Mouse (Mus musculus): Measurements from ENCODE around the gene Cldn7.

Cldn7 gene

DNA sequence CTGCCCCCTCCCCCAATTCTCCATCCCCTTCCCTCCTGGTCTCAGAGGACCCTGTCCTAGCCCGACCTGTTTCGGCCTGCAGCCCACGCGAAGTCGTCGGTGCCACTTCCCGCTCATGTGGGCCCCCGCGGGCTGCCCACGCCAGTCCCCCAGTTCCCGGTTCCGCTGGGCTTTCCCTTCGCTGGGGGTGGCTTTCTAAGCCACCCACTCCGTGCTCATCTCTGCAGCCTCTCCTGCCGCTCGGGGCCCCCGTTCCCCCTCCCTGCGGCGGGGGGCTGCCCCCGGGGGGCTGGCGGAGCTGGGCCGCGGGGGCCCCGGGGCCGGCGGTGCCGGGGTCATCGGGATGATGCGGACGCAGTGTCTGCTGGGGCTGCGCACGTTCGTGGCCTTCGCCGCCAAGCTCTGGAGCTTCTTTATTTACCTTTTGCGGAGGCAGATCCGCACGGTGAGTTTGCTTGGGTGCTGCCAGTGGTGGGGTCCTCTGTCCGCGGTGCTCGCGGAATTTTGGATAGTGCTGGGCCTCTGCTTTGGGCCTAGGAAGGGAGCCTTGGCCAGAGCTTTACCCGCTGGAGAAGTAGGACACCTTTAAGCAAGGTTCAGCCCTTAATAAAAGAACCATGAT, 16.7 kb downstream of the Cldn7 start, which contains the start of gene Ctdnep1:
Gene Ctdnep1, plus strand, starts transcription at position 16 of the 622 bp plus-strand sequence.
- in situ Hi-C loops (cut with MboI; ENCODE audit: unreplicated experiment in 2 of 2): loop anchor here in 1 of 2 experiments (25.0 kb wide), 2 partner anchors 569 to 919 kb away; partner anchors contain the start of genes Borcs6, Kdm6b and Tmem107

GRCm38 (mm10) chr11:69982225-69982624, 17.6 kb downstream of the Cldn7 start, which contains the start of gene Elp5:
Gene Elp5, minus strand, starts transcription at chr11:69982517.
- in situ Hi-C loops (cut with MboI; ENCODE audit: unreplicated experiment in 2 of 2): loop anchor here in 1 of 2 experiments (25.0 kb wide), 2 partner anchors 570 to 920 kb away; partner anchors contain the start of genes Borcs6, Kdm6b and Tmem107

GRCm38 (mm10) chr11:69982877-69983276, 18.3 kb downstream of the Cldn7 start:
- in situ Hi-C loops (cut with MboI; ENCODE audit: unreplicated experiment in 2 of 2): loop anchor here in 1 of 2 experiments (25.0 kb wide), 2 partner anchors 571 to 921 kb away; partner anchors contain the start of genes Borcs6, Kdm6b and Tmem107

DNA sequence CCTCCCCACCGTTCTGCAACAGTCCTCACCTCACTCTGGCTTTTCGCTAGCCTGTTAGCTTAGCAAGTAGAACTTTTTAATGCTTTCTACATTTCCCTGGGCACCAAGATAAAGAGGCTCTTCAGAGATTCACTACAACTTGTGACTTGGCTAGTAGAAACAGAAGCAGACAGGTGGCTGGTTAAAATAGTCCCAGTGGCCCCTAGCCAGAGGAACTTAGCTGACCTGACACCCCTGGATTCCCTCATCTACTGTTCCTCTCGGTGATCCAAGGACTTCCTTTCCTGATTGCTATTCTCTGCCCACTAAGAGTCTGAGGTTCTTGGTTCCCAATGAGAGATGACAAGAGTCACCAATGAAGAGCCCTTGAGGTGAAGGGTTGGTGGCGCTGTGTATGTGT, 18.8 kb downstream of the Cldn7 start:
- in situ Hi-C loops (cut with MboI; ENCODE audit: unreplicated experiment in 2 of 2): loop anchor here in 1 of 2 experiments (25.0 kb wide), 2 partner anchors 571 to 921 kb away; partner anchors contain the start of genes Borcs6, Kdm6b and Tmem107

- in situ Hi-C loops (cut with MboI; ENCODE audit: unreplicated experiment in 2 of 2): loop anchor here in 1 of 2 experiments (25.0 kb wide), 2 partner anchors 572 to 922 kb away; partner anchors contain the start of genes Borcs6, Kdm6b and Tmem107
Observed at GRCm38 (mm10) chr11:69984431-69984830, 19.9 kb downstream of the Cldn7 start.

DNA sequence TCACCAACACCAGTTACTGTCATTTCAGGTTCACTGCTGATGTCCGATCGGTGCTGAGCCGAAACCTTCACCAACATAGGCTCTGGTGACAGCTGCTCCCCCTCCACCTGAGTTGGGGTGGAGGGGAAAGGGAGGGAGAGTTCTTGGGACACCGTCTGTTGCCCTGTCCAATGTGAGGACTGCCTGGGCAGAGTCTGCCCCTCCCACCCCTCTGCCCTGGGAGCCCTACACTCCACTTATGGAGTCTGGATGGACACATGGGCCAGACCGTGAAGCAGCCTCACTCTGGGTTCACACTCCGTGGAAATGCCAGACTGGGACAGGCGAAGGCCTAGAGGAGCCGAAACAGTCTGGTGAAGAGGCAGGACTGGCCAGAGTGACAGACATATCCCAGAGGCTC, 25.4 kb downstream of the Cldn7 start:
- in situ Hi-C loops (cut with MboI; ENCODE audit: unreplicated experiment in 2 of 2): loop anchor here in 1 of 2 experiments (25.0 kb wide), 2 partner anchors 578 to 928 kb away; partner anchors contain the start of genes Borcs6, Kdm6b and Tmem107

DNA sequence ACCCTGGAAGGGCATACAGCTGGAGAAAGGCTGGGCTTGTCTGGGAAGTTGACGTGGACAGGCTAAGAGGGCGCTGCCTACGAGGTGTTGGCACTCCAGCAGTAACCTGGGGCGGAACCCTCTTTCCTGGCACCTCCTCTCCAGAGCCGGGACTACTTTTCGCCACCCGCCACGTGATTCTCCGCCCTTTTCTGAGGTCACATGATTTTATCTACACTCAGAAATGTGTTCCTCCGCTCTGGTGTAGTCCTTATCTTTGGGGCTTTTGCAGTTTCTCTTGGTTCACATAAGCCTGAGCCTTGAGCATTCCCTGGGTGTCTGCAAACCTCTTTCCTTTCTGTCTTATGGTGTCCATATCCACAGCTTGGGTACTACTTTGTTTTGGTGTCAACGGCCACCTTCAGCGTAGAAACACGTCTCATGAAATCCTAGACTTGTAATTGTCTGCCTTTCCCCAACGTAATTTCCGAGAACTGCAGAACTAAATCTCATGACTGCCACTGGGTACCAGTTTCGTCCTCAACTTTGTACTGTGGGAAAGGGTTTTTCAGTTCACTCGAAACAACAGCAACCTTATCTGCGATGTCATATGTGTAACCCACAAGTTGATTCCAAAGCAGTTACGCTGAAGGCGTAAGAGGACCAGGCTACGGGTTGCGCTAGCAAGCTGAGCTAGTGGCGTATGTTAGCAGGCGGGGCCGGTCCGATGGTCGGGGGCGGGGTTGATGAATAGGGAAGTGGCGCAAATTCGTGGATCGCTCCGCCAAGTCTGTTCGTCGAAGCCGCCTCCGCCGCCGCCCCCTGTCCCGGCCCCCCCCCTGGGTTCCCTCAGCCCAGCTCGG, 26.5 kb downstream of the Cldn7 start, which contains the start of gene Gabarap:
Gene Gabarap, plus strand, starts transcription at position 294 of the 842 bp plus-strand sequence.
- in situ Hi-C loops (cut with MboI; ENCODE audit: unreplicated experiment in 2 of 2): loop anchor here in 1 of 2 experiments (25.0 kb wide), 2 partner anchors 579 to 929 kb away; partner anchors contain the start of genes Borcs6, Kdm6b and Tmem107

DNA sequence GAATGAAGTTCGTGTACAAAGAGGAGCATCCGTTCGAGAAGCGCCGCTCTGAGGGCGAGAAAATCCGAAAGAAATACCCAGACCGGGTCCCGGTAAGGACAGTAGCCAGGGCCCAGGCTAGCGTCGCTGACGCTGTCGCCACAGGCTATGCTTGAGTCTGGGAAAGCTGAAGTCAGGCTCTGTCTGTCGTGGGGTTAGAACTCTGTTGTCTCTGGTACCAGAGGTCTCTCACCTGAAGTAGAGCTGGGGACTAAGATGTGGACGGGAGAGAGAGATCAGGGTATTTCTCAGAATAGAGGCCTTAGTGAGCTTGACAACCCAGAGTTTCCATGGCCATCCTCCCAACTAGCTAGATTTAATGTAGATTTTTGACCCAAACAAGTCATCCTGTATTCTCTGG, 27.1 kb downstream of the Cldn7 start:
- in situ Hi-C loops (cut with MboI; ENCODE audit: unreplicated experiment in 2 of 2): loop anchor here in 1 of 2 experiments (25.0 kb wide), 2 partner anchors 579 to 929 kb away; partner anchors contain the start of genes Borcs6, Kdm6b and Tmem107

GRCm38 (mm10) chr11:69992396-69992795, 27.8 kb downstream of the Cldn7 start:
- in situ Hi-C loops (cut with MboI; ENCODE audit: unreplicated experiment in 2 of 2): loop anchor here in 1 of 2 experiments (25.0 kb wide), 2 partner anchors 580 to 930 kb away; partner anchors contain the start of genes Borcs6, Kdm6b and Tmem107

GRCm38 (mm10) chr11:69992932-69993331, 28.4 kb downstream of the Cldn7 start:
- in situ Hi-C loops (cut with MboI; ENCODE audit: unreplicated experiment in 2 of 2): loop anchor here in 1 of 2 experiments (25.0 kb wide), 2 partner anchors 581 to 931 kb away; partner anchors contain the start of genes Borcs6, Kdm6b and Tmem107

DNA sequence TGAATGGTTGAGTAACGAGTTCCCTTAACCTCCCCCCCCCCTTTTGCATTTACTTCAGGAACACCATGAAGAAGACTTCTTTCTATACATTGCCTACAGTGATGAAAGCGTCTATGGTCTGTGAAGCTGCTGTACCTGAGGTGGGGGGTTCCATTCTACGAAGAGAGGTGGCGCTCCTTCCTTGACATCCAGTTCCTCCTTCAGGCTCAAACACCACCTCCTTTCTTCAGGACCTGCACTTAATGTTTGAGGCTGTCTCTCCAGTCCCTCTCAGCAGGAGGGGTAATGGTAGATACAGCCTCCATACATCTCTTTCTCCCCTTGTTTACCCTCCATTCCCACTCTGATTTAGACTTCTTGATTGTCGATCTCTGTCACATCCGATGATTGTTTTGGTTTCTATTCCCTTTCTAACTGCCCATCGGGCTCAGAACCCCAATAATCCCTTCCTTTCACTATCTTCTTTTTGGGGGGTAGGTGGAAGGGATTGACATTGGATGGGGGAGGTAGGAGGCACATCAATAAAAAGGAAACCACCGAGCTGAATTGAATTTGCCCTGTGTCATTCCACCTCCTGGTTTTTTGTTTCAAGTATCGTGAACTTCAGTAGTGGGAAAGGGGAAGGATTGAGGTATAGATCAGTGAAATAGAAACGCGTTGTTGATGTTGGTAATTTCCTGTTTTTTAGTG, 30.0 kb downstream of the Cldn7 start:
- in situ Hi-C loops (cut with MboI; ENCODE audit: unreplicated experiment in 2 of 2): loop anchor here in 1 of 2 experiments (25.0 kb wide), 2 partner anchors 582 to 932 kb away; partner anchors contain the start of genes Borcs6, Kdm6b and Tmem107

GRCm38 (mm10) chr11:69995391-69995960, 30.9 kb downstream of the Cldn7 start, which contains the start of gene Phf23:
Gene Phf23, plus strand, starts transcription at chr11:69995777.
- in situ Hi-C loops (cut with MboI; ENCODE audit: unreplicated experiment in 2 of 2): loop anchor here in 1 of 2 experiments (25.0 kb wide), 2 partner anchors 583 to 933 kb away; partner anchors contain the start of genes Borcs6, Kdm6b and Tmem107

- in situ Hi-C loops (cut with MboI; ENCODE audit: unreplicated experiment in 2 of 2): loop anchor here in 1 of 2 experiments (25.0 kb wide), 2 partner anchors 584 to 934 kb away; partner anchors contain the start of genes Borcs6, Kdm6b and Tmem107
Observed at GRCm38 (mm10) chr11:69996161-69997061, 31.8 kb downstream of the Cldn7 start.

- in situ Hi-C loops (cut with MboI; ENCODE audit: unreplicated experiment in 2 of 2): loop anchor here in 1 of 2 experiments (25.0 kb wide), 2 partner anchors 585 to 935 kb away; partner anchors contain the start of genes Borcs6, Kdm6b and Tmem107
Observed at GRCm38 (mm10) chr11:69997070-69997509, 32.5 kb downstream of the Cldn7 start.

DNA sequence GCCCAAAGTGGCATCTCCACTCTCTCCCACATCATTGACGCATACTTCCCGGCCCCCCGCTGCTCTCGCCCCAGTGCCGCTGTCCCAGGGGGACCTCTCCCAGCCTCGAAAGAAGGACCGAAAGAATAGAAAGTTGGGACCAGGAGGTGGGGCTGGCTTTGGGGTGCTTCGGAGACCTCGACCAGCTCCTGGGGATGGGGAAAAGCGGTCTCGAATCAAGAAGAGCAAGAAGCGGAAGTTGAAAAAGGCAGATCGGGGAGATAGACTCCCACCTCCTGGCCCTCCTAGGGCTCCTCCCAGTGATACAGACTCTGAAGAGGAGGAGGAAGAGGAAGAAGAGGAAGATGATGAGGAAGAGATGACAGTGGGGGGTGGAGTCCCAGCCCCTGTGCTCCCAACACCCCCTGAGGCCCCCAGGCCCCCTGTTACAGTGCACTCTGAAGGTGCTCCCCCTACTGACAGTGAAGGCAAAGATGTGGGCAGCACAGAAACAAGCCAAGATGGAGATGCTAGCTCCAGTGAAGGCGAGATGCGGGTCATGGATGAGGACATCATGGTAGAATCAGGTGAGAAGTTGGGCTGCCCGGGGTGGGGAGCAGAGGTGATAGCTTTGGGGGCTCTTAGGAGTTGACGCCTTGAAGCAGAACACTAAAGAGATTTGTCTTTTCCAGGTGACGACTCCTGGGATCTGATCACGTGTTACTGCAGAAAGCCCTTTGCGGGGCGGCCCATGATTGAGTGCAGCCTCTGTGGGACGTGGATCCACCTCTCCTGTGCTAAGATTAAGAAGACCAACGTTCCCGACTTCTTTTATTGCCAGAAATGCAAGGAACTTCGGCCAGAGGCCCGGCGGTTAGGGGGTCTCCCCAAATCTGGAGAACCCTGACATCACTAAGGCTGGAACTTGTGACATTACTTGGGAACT, 34.2 kb downstream of the Cldn7 start:
- in situ Hi-C loops (cut with MboI; ENCODE audit: unreplicated experiment in 2 of 2): loop anchor here in 1 of 2 experiments (25.0 kb wide), 2 partner anchors 587 to 937 kb away; partner anchors contain the start of genes Borcs6, Kdm6b and Tmem107

DNA sequence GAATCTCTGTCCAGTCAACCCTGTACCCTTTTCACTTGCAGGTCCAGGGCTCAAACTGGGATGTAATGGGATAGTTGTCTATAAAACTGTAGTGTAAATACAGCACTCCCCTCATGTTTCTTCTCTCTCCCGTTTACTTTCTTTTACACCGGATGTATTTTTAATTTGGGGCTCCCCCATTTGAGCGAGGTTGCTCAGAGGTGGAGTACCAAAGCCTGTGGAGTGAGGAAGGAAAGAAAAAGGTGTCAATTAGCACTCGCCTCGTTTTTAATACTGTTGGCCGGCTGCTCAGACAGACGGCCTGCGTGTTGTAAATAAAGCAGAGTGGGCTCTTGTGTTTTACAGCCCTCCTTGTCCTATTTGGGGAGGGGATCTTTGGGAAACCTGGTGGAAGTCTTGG, 35.1 kb downstream of the Cldn7 start:
- in situ Hi-C loops (cut with MboI; ENCODE audit: unreplicated experiment in 2 of 2): loop anchor here in 1 of 2 experiments (5.0 to 25.0 kb wide), 3 partner anchors 47 to 937 kb away; partner anchors contain the start of genes Borcs6, Kdm6b and Tmem107
